Mouse (Mus musculus): Measurements from ENCODE around the gene Sema4c. TPM values are rescaled to one million over a fixed set of nuclear protein-coding genes. Genes with fewer than 3 reads are reported as not detected.

Sema4c gene
- total and polyA plus RNA-seq, 3 experiments, result 0.70 to 3.4 (median 1.5) TPM

DNA sequence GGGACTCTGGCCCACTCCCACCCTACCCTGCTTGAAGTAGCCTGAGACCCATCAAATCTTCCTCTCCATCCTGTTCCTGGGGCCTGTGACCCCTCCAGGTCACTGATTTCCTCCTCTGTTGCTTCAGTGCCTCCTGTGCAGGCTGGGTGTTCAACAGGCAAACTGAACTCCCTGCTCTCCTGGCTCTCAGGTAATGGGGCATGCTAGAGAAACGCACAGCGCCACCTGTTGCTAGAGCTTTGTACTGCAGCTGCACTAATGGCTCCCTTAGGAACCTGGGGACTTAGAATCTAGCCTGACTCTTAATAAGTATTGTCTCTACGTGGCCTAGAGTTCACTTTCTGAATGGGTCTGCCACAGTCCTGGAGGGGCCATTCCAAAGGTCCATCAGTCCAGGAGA, 56.9 kb downstream of the Sema4c start (continued):
- TF ChIP-seq GABPA (IDR thresholded peaks at IDR 0.05; ENCODE audit: insufficient replicate concordance, low read depth, low read length), result no peak

Other genes with a start within 250 kb of the Sema4c start
- 16.5 and 17.0 TPM in 2 replicates for gene Kansl3, start 189.2 kb downstream of the Sema4c start, total RNA-seq (2012; rRNA removed)
- 14.3 TPM in 2 replicates for gene Kansl3, start 189.2 kb downstream of the Sema4c start, total RNA-seq (2014; rRNA removed)
- gene Kansl3, start 189.2 kb downstream of the Sema4c start, polyA plus RNA-seq (2012; ENCODE audit: insufficient read length, low read depth), result 19.7 and 21.2 TPM in 2 replicates
- gene Fer1l5, start 186.1 kb downstream of the Sema4c start, total RNA-seq (2012; rRNA removed), result 0.08 TPM in 1 of 2 replicates, not detected in the other
- not detected in 2 replicates for gene Fer1l5, start 186.1 kb downstream of the Sema4c start, total RNA-seq (2014; rRNA removed)
- gene Fer1l5, start 186.1 kb downstream of the Sema4c start, polyA plus RNA-seq (2012; ENCODE audit: insufficient read length, low read depth), result 0.85 and 1.2 TPM in 2 replicates
- gene Lman2l, start 113.1 kb downstream of the Sema4c start, total RNA-seq (2012; rRNA removed), result 6.0 and 8.5 TPM in 2 replicates
- gene Lman2l, start 113.1 kb downstream of the Sema4c start, total RNA-seq (2014; rRNA removed), result 7.9 and 8.8 TPM in 2 replicates
- 19.1 and 20.3 TPM in 2 replicates for gene Lman2l, start 113.1 kb downstream of the Sema4c start, polyA plus RNA-seq (2012; ENCODE audit: insufficient read length, low read depth)
- 4.6 and 5.0 TPM in 2 replicates for gene Cnnm4, start 86.7 kb downstream of the Sema4c start, total RNA-seq (2012; rRNA removed)
- gene Cnnm4, start 86.7 kb downstream of the Sema4c start, total RNA-seq (2014; rRNA removed), result 3.0 and 3.2 TPM in 2 replicates
- gene Cnnm4, start 86.7 kb downstream of the Sema4c start, polyA plus RNA-seq (2012; ENCODE audit: insufficient read length, low read depth), result 3.0 and 3.5 TPM in 2 replicates
- gene Cnnm3, start 46.5 kb downstream of the Sema4c start, total RNA-seq (2012; rRNA removed), result 8.4 and 9.2 TPM in 2 replicates
- gene Cnnm3, start 46.5 kb downstream of the Sema4c start, total RNA-seq (2014; rRNA removed), result 2.8 and 3.0 TPM in 2 replicates
- 7.1 and 8.8 TPM in 2 replicates for gene Cnnm3, start 46.5 kb downstream of the Sema4c start, polyA plus RNA-seq (2012; ENCODE audit: insufficient read length, low read depth)
- gene Ankrd23, start 21.5 kb downstream of the Sema4c start, total RNA-seq (2012; rRNA removed), result 6.1 and 6.7 TPM in 2 replicates
- gene Ankrd23, start 21.5 kb downstream of the Sema4c start, total RNA-seq (2014; rRNA removed), result 2.8 and 4.1 TPM in 2 replicates
- 3.7 and 4.9 TPM in 2 replicates for gene Ankrd23, start 21.5 kb downstream of the Sema4c start, polyA plus RNA-seq (2012; ENCODE audit: insufficient read length, low read depth)
- 0.08 TPM in 1 of 2 replicates, not detected in the other for gene Gm42417, start 18.9 kb downstream of the Sema4c start, total RNA-seq (2012; rRNA removed)
- not detected in 2 replicates for gene Gm42417, start 18.9 kb downstream of the Sema4c start, total RNA-seq (2014; rRNA removed)
- gene Gm42417, start 18.9 kb downstream of the Sema4c start, polyA plus RNA-seq (2012; ENCODE audit: insufficient read length, low read depth), result 1.7 and 3.9 TPM in 2 replicates
- 11.6 and 14.8 TPM in 2 replicates for gene Ankrd39, start 10.9 kb downstream of the Sema4c start, total RNA-seq (2012; rRNA removed)
- gene Ankrd39, start 10.9 kb downstream of the Sema4c start, total RNA-seq (2014; rRNA removed), result 4.3 and 5.1 TPM in 2 replicates
- gene Ankrd39, start 10.9 kb downstream of the Sema4c start, polyA plus RNA-seq (2012; ENCODE audit: insufficient read length, low read depth), result 8.5 and 11.6 TPM in 2 replicates
- not detected in 2 replicates for gene Fam178b, start 124.8 kb upstream of the Sema4c start, total RNA-seq (2012; rRNA removed)
- gene Fam178b, start 124.8 kb upstream of the Sema4c start, total RNA-seq (2014; rRNA removed), result not detected in 2 replicates
- gene Fam178b, start 124.8 kb upstream of the Sema4c start, polyA plus RNA-seq (2012; ENCODE audit: insufficient read length, low read depth), result 0.50 TPM in 1 of 2 replicates, not detected in the other
- gene Cox5b, start 133.1 kb upstream of the Sema4c start, total RNA-seq (2012; rRNA removed), result 448 and 523 TPM in 2 replicates
- 476 and 504 TPM in 2 replicates for gene Cox5b, start 133.1 kb upstream of the Sema4c start, total RNA-seq (2014; rRNA removed)
- 538 and 599 TPM in 2 replicates for gene Cox5b, start 133.1 kb upstream of the Sema4c start, polyA plus RNA-seq (2012; ENCODE audit: insufficient read length, low read depth)
- not detected in 2 replicates for gene 4933424G06Rik, start 151.8 kb upstream of the Sema4c start, total RNA-seq (2012; rRNA removed)
- 0.49 TPM in 1 of 2 replicates, not detected in the other for gene 4933424G06Rik, start 151.8 kb upstream of the Sema4c start, total RNA-seq (2014; rRNA removed)
- not detected in 2 replicates for gene 4933424G06Rik, start 151.8 kb upstream of the Sema4c start, polyA plus RNA-seq (2012; ENCODE audit: insufficient read length, low read depth)
- 66.2 and 81.8 TPM in 2 replicates for gene Actr1b, start 156.1 kb upstream of the Sema4c start, total RNA-seq (2012; rRNA removed)
- gene Actr1b, start 156.1 kb upstream of the Sema4c start, total RNA-seq (2014; rRNA removed), result 61.0 and 63.6 TPM in 2 replicates
- 71.2 and 76.6 TPM in 2 replicates for gene Actr1b, start 156.1 kb upstream of the Sema4c start, polyA plus RNA-seq (2012; ENCODE audit: insufficient read length, low read depth)
- 0.21 and 0.25 TPM in 2 replicates for gene Zap70, start 203.4 kb upstream of the Sema4c start, total RNA-seq (2012; rRNA removed)
- 0.23 TPM in 2 replicates for gene Zap70, start 203.4 kb upstream of the Sema4c start, total RNA-seq (2014; rRNA removed)
- gene Zap70, start 203.4 kb upstream of the Sema4c start, polyA plus RNA-seq (2012; ENCODE audit: insufficient read length, low read depth), result 0.18 TPM in 1 of 2 replicates, not detected in the other

Data from CH12.LX (cell line).